Mouse (Mus musculus) G1E (cell line): ENCODE results near the gene Jazf1. TPM values are rescaled to one million over a fixed set of nuclear protein-coding genes. Genes with fewer than 3 reads are reported as not detected.

Experiments
- ATAC-seq: 2 replicates; pipeline ENCODE4 v1.8.0; 2016; ENCODE audit warnings: mild to moderate bottlenecking; ENCODE audit not compliant: insufficient number of reproducible peaks, poor library complexity, low FRiP score, severe bottlenecking; ENCODE audit errors: extremely low read depth
- DNase-seq: peaks from one replicate; pipeline ENCODE4 v3.0.0; 2012; ENCODE audit warnings: low spot score
- H3K27me3 ChIP-seq: 2 replicates; pipeline ENCODE4 v1.6.1; 2012; ENCODE audit warnings: mild to moderate bottlenecking, low read length, inconsistent platforms; ENCODE audit not compliant: insufficient read depth
- H3K36me3 ChIP-seq: replicated peaks from 2 replicates; pipeline ENCODE3; 2012; ENCODE audit warnings: mild to moderate bottlenecking, inconsistent platforms
- H3K4me1 ChIP-seq: 2 replicates; pipeline ENCODE4 v1.6.1; 2012; ENCODE audit warnings: low read depth, low read length, inconsistent platforms, mixed read lengths; ENCODE audit not compliant: insufficient read depth
- H3K4me3 ChIP-seq: 2 replicates; pipeline ENCODE4 v1.5.1; 2012; ENCODE audit warnings: low read depth, mild to moderate bottlenecking, inconsistent platforms, low read length, moderate library complexity, mixed read lengths
- H3K9me3 ChIP-seq: replicated peaks from 2 replicates; pipeline ENCODE4 v1.6.1; 2012; ENCODE audit warnings: inconsistent platforms
- CTCF ChIP-seq: IDR thresholded peaks from 2 replicates; pipeline ENCODE4 v1.5.1; 2012; ENCODE audit warnings: low read depth, low read length, inconsistent platforms, mixed read lengths
- GATA1 ChIP-seq: IDR thresholded peaks from 2 replicates; pipeline ENCODE4 v1.6.1; 2012; ENCODE audit warnings: borderline replicate concordance, low read length, inconsistent platforms, mixed read lengths
- GATA2 ChIP-seq: IDR thresholded peaks from 2 replicates; pipeline ENCODE4 v1.6.1; 2012; ENCODE audit warnings: low read depth, low read length, inconsistent platforms, borderline replicate concordance
- POLR2AphosphoS5 ChIP-seq: IDR thresholded peaks from 2 replicates; pipeline ENCODE4 v1.6.1; 2012; ENCODE audit warnings: low read depth, low read length, inconsistent platforms; ENCODE audit not compliant: insufficient replicate concordance
- TAL1 ChIP-seq: conservative IDR thresholded peaks from 2 replicates; pipeline ENCODE4 v1.6.1; 2012; ENCODE audit warnings: low read depth, low read length, inconsistent platforms, mixed read lengths
- polyA plus RNA-seq: library from polyadenylated mRNA; stranded (reverse); fragments of >175 nt; gene quantifications from 2 replicates; pipeline ENCODE4 v1.2.3, GENCODE M21; 2012
- total RNA-seq, 2 experiments: library from RNA; stranded (forward) in 1 of 2; stranded (reverse) in 1 of 2; fragments of 200-1000 nt in 1 of 2; fragments of >200 nt in 1 of 2; fragmentation: Nextera tagmentation in 1 of 2; gene quantifications; 2 replicates each; pipeline ENCODE4 v1.2.3; 2014 to 2017

Gene Jazf1
- total and polyA plus RNA-seq, 3 experiments: not detected

GRCm38 (mm10) chr6:52954441-52954840, 114.0 kb downstream of the Jazf1 start:
- no peak for DNase-seq
- Histone ChIP-seq H3K9me3 (no peaks in the 10 kb centered on the region), H3K4me1 (no peaks in the 10 kb centered on the region), H3K27me3 (no peaks in the 10 kb centered on the region), H3K36me3 (no peaks in the 10 kb centered on the region), H3K4me3 (no peak overlapping the region)
- no peak for ATAC-seq
- no peak for TF ChIP-seq CTCF
- no peak for TF ChIP-seq GATA2
- TF ChIP-seq GATA1: no peak
- no peak for TF ChIP-seq TAL1
- TF ChIP-seq POLR2AphosphoS5: no peak

GRCm38 (mm10) chr6:52952526-52952900, 115.9 kb downstream of the Jazf1 start:
- H3K27me3 ChIP-seq: no peaks in the 10 kb centered on the region
- TF ChIP-seq GATA1 (no peak), POLR2AphosphoS5 (no peak), CTCF (no peak), TAL1 (no peak), GATA2 (no peak)
- ATAC-seq (no peak), DNase-seq (no peak)
- no peak overlapping the region for H3K4me3 ChIP-seq
- no peaks in the 10 kb centered on the region for H3K9me3 ChIP-seq
- no peaks in the 10 kb centered on the region for H3K4me1 ChIP-seq
- no peaks in the 10 kb centered on the region for H3K36me3 ChIP-seq

- Histone ChIP-seq H3K4me3 (no peak overlapping the region), H3K9me3 (no peaks in the 10 kb centered on the region), H3K36me3 (no peaks in the 10 kb centered on the region), H3K4me1 (no peaks in the 10 kb centered on the region), H3K27me3 (no peaks in the 10 kb centered on the region)
- no peak for DNase-seq
- no peak for TF ChIP-seq POLR2AphosphoS5
- no peak for TF ChIP-seq GATA2
- TF ChIP-seq GATA1: no peak
- ATAC-seq: no peak
Observed at GRCm38 (mm10) chr6:52951871-52952525, 116.4 kb downstream of the Jazf1 start.

- Histone ChIP-seq H3K4me1 (no peaks in the 10 kb centered on the region), H3K36me3 (no peaks in the 10 kb centered on the region), H3K27me3 (no peaks in the 10 kb centered on the region), H3K4me3 (no peak overlapping the region), H3K9me3 (no peaks in the 10 kb centered on the region)
- ATAC-seq: no peak
- TF ChIP-seq TAL1 (no peak), POLR2AphosphoS5 (no peak), GATA2 (no peak), CTCF (no peak), GATA1 (no peak)
- DNase-seq: no peak
Observed at GRCm38 (mm10) chr6:52950371-52950770, 118.1 kb downstream of the Jazf1 start.

- no peak for ATAC-seq
- DNase-seq: no peak
- no peaks in the 10 kb centered on the region for H3K4me1 ChIP-seq
- no peak overlapping the region for H3K4me3 ChIP-seq
- no peaks in the 10 kb centered on the region for H3K36me3 ChIP-seq
- peaks cover 4% of the 10 kb centered on the region for H3K27me3 ChIP-seq
- TF ChIP-seq POLR2AphosphoS5: no peak
- TF ChIP-seq GATA1: no peak
- H3K9me3 ChIP-seq: no peaks in the 10 kb centered on the region
Observed at GRCm38 (mm10) chr6:52942534-52942933, 125.9 kb downstream of the Jazf1 start.

GRCm38 (mm10) chr6:52942101-52942500, 126.3 kb downstream of the Jazf1 start:
- no peak for DNase-seq
- H3K4me1 ChIP-seq: no peaks in the 10 kb centered on the region
- TF ChIP-seq CTCF: no peak
- no peak for TF ChIP-seq POLR2AphosphoS5
- no peak for TF ChIP-seq GATA1
- no peak for TF ChIP-seq GATA2
- no peak for TF ChIP-seq TAL1
- H3K4me3 ChIP-seq: no peak overlapping the region
- H3K27me3 ChIP-seq: peaks cover 4% of the 10 kb centered on the region
- ATAC-seq: no peak
- no peaks in the 10 kb centered on the region for H3K9me3 ChIP-seq
- no peaks in the 10 kb centered on the region for H3K36me3 ChIP-seq

GRCm38 (mm10) chr6:52937916-52938315, 130.5 kb downstream of the Jazf1 start:
- H3K36me3 ChIP-seq: no peaks in the 10 kb centered on the region
- H3K4me1 ChIP-seq: no peaks in the 10 kb centered on the region
- ATAC-seq (no peak), DNase-seq (no peak)
- peaks cover 11% of the 10 kb centered on the region for H3K27me3 ChIP-seq
- no peaks in the 10 kb centered on the region for H3K9me3 ChIP-seq
- no peak for TF ChIP-seq POLR2AphosphoS5
- no peak for TF ChIP-seq TAL1
- TF ChIP-seq GATA2: no peak
- TF ChIP-seq GATA1: no peak
- TF ChIP-seq CTCF: no peak
- no peak overlapping the region for H3K4me3 ChIP-seq
